Mouse (Mus musculus): ENCODE measurements around the gene Mtfp1. TPM values are rescaled to one million over a fixed set of nuclear protein-coding genes. Genes with fewer than 3 reads are reported as not detected.
"Not testable (repeated sequence)": the region's sequence is repeated elsewhere in the genome, so short reads cannot be mapped to it uniquely, and the experiment has no call there.

Gene Mtfp1
- polyA plus RNA-seq, 1 experiment from 2014 or later, result 10.3 TPM

DNA sequence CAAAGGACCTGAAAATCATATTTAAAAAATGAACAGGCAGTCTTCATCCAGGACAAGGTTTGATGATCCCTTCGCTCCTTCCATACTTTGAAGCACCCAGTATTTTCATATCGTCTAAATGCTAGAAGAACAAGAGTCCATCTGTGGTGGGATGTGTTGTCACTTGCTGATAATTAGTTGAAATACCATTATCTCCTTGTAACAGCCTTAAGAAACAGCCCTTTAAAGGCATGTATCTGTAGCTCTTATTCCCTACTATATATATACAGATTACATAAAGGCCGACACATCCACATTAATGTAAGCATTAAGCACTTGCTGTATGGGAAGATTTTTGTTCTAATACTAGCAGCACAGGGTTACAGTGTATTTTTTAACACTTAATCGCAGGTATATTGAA is 33.2 kb upstream of the Mtfp1 start:
- not testable (repeated sequence) for H3K4me1 ChIP-seq (replicated peaks; ENCODE audit: control insufficient read depth, insufficient read depth, low read length); H3K4me3 ChIP-seq (replicated peaks; ENCODE audit: low read length); H3K27me3 ChIP-seq (replicated peaks; ENCODE audit: control insufficient read depth, insufficient read depth, low read length); H3K9me3 ChIP-seq (ENCODE audit: control insufficient read depth, low read length); H3K36me3 ChIP-seq (ENCODE audit: control insufficient read depth, insufficient read depth); ATAC-seq; H3K4me2 ChIP-seq (ENCODE audit: low read length); H3K27ac ChIP-seq (ENCODE audit: low read length); H3K9ac ChIP-seq (replicated peaks; ENCODE audit: low read depth, low read length)
- 93% methylated on average over 4 of the region's 4 CpGs for WGBS

DNA sequence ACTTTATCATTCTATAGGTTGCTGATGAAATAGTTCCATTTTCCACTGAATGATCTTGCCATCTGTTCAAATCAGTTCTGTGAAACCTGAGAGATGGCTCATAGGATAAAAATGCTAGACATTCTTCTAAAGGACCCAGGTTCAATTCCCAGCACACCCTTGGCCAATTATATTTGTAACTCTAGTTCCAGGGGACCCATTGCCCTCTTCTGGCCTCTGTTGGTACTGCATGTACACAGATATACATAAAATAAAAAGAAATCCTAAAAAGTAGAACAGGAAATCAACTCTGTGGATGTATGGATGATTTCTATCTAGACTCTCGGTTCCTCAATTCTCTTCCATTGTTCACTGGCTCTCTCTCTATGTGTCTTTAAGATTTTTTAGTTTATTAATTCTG is 31.8 kb upstream of the Mtfp1 start:
- H3K4me1 ChIP-seq (replicated peaks; ENCODE audit: control insufficient read depth, insufficient read depth, low read length), result no peaks in the 10 kb centered on the region
- H3K36me3 ChIP-seq (ENCODE audit: control insufficient read depth, insufficient read depth), result no peaks in the 10 kb centered on the region
- ATAC-seq, result no peak
- H3K9ac ChIP-seq (replicated peaks; ENCODE audit: low read depth, low read length), result no peak overlapping the region
- no peak overlapping the region for H3K27ac ChIP-seq (ENCODE audit: low read length)
- peaks cover 6% of the 10 kb centered on the region; the same call in 1 of the 2 replicates for H3K9me3 ChIP-seq (ENCODE audit: control insufficient read depth, low read length)
- WGBS, result 88% methylated on average over 1 of the region's 1 CpGs
- no peak overlapping the region for H3K4me2 ChIP-seq (ENCODE audit: low read length)
- H3K4me3 ChIP-seq (replicated peaks; ENCODE audit: low read length), result no peak overlapping the region
- no peaks in the 10 kb centered on the region for H3K27me3 ChIP-seq (replicated peaks; ENCODE audit: control insufficient read depth, insufficient read depth, low read length)

DNA sequence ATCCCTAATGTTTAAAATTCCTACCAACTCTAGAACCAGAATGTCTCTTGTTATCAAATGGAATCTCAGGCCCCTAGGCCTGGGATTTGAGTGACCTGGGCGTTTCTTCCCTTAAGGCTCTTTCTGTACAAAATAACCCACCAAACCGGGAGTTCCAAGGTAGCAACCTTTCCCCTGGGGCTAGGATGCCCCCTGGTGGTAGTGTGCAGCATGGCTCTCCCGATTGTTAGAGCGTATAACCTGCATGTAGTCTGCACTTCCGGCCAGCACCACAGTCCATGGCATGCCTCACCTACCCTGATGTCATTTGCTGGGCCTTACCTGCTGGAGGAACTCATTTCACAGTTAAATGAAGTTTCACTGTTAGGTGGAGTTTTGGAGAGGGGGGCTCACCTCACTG is 28.7 kb upstream of the Mtfp1 start:
- H3K4me2 ChIP-seq (ENCODE audit: low read length), result no peak overlapping the region
- no peaks in the 10 kb centered on the region; the same call in 1 of the 2 replicates for H3K27me3 ChIP-seq (replicated peaks; ENCODE audit: control insufficient read depth, insufficient read depth, low read length)
- H3K4me1 ChIP-seq (replicated peaks; ENCODE audit: control insufficient read depth, insufficient read depth, low read length), result peaks cover under 1% of the 10 kb centered on the region
- peaks cover 6% of the 10 kb centered on the region; the same call in 1 of the 2 replicates for H3K9me3 ChIP-seq (ENCODE audit: control insufficient read depth, low read length)
- no peaks in the 10 kb centered on the region for H3K36me3 ChIP-seq (ENCODE audit: control insufficient read depth, insufficient read depth)
- no peak overlapping the region for H3K9ac ChIP-seq (replicated peaks; ENCODE audit: low read depth, low read length)
- no peak overlapping the region for H3K4me3 ChIP-seq (replicated peaks; ENCODE audit: low read length)
- ATAC-seq, result no peak
- no peak overlapping the region for H3K27ac ChIP-seq (ENCODE audit: low read length)
- 65% methylated on average over 5 of the region's 5 CpGs for WGBS

DNA sequence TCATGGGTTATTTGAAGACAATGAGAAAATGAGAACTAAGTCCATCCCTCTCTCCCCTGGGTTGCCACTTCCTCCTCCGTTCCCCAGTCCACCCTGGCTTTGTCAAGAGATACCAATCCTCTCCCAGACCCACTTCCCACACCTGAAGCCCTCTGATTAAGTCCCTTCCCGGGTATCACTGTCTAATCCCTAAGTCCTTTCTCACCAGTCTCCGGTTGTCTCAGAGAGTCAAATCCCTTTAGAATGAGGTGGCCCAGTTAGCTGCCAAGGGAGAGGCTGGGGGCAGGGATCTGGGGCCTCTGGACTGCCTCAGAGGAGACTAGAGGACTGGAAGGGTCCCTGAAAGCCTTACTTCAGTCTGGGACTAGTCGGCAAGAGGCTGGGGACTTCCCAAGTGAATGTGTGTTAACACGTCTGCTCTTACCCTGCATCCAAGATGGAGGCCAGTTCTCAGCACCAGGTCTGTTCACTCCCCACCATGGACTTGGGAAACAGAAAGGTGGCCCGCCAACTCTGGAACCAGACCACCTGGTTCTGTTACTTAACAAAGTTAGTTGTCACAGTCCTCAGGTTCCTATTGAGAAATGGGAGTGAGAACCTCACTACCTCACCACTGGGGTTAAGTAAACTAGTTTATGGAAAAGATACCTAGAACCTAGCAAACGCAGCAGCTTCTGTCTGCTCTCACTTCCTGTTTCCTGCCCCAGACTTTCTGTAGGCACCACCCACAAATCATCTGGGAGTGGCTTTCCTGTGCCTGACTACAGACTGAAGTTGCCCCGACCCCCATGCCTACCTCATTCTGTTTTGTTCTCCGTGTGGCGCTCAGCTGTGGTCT is 27.7 kb upstream of the Mtfp1 start, which contains the start of gene Sec14l2:
Gene Sec14l2 (minus strand): TSS at position 674 of the 838 bp plus-strand sequence.
- no peak for ATAC-seq
- no peak within 1 kb of the TSS for H3K27ac ChIP-seq (ENCODE audit: low read length)
- H3K36me3 ChIP-seq (ENCODE audit: control insufficient read depth, insufficient read depth), result no peaks in the 10 kb centered on the region
- no peaks in the 10 kb centered on the region; the same call in 1 of the 2 replicates for H3K27me3 ChIP-seq (replicated peaks; ENCODE audit: control insufficient read depth, insufficient read depth, low read length)
- no peak within 1 kb of the TSS for H3K4me2 ChIP-seq (ENCODE audit: low read length)
- no peak within 1 kb of the TSS for H3K4me3 ChIP-seq (replicated peaks; ENCODE audit: low read length)
- WGBS, result 62% methylated on average over 10 of the region's 10 CpGs
- no peak within 1 kb of the TSS for H3K9ac ChIP-seq (replicated peaks; ENCODE audit: low read depth, low read length)
- H3K9me3 ChIP-seq (ENCODE audit: control insufficient read depth, low read length), result peaks cover 6% of the 10 kb centered on the region; the same call in 1 of the 2 replicates
- H3K4me1 ChIP-seq (replicated peaks; ENCODE audit: control insufficient read depth, insufficient read depth, low read length), result peaks cover 10% of the 10 kb centered on the region

DNA sequence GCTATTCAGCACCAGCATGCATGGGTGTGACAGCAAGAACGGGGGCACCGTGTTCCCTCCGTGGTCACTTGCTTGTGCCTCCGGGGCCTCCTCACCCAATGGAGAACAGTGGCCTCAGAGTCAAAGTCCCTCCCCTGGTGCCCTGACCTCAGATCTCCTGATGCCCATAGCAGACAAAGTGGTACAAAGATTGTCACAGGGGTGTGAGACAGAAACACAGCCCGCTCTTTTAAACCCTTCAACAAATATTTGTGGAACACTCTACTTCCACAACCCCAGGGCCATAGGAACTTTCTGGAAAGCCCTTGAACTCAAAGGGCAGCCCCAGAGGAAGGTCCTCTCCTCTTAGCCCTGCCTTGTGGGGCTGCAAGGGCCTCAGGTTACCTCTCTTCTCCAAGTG is 27.0 kb upstream of the Mtfp1 start:
- Histone ChIP-seq H3K36me3 (ENCODE audit: control insufficient read depth, insufficient read depth) (no peaks in the 10 kb centered on the region), H3K4me2 (ENCODE audit: low read length) (no peak overlapping the region), H3K27ac (ENCODE audit: low read length) (no peak overlapping the region), H3K4me3 (replicated peaks; ENCODE audit: low read length) (no peak overlapping the region), H3K9me3 (ENCODE audit: control insufficient read depth, low read length) (peaks cover 6% of the 10 kb centered on the region; the same call in 1 of the 2 replicates), H3K9ac (replicated peaks; ENCODE audit: low read depth, low read length) (no peak overlapping the region), H3K27me3 (replicated peaks; ENCODE audit: control insufficient read depth, insufficient read depth, low read length) (no peaks in the 10 kb centered on the region; the same call in 1 of the 2 replicates), H3K4me1 (replicated peaks; ENCODE audit: control insufficient read depth, insufficient read depth, low read length) (peaks cover 18% of the 10 kb centered on the region)
- WGBS, result 79% methylated on average over 5 of the region's 5 CpGs
- ATAC-seq, result no peak

DNA sequence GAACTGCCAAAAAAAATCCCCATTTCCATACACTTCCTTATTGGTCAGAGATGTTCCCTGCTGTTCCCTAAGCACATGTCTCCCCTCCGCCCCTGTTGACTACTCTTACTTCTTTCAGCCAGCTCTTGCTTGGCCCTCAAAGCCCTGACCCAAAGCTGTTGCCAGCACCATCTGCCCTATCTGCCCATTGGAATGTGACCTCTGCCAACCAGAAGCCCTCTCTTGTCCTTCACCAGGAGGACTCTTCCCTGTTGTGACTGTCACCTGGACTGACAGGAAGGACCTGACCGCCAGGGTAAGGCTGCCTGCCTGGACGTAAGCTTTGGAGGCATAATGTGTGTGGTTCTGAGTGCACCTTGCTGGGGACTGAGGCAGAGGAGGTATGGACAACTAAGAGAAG is 26.4 kb upstream of the Mtfp1 start:
- no peaks in the 10 kb centered on the region for H3K36me3 ChIP-seq (ENCODE audit: control insufficient read depth, insufficient read depth)
- WGBS, result 80% methylated on average over 3 of the region's 3 CpGs
- no peak overlapping the region for H3K27ac ChIP-seq (ENCODE audit: low read length)
- H3K9ac ChIP-seq (replicated peaks; ENCODE audit: low read depth, low read length), result no peak overlapping the region
- no peaks in the 10 kb centered on the region; the same call in 1 of the 2 replicates for H3K27me3 ChIP-seq (replicated peaks; ENCODE audit: control insufficient read depth, insufficient read depth, low read length)
- H3K9me3 ChIP-seq (ENCODE audit: control insufficient read depth, low read length), result peaks cover 6% of the 10 kb centered on the region; the same call in 1 of the 2 replicates
- no peak for ATAC-seq
- no peak overlapping the region for H3K4me3 ChIP-seq (replicated peaks; ENCODE audit: low read length)
- no peak overlapping the region for H3K4me2 ChIP-seq (ENCODE audit: low read length)
- peaks cover 20% of the 10 kb centered on the region for H3K4me1 ChIP-seq (replicated peaks; ENCODE audit: control insufficient read depth, insufficient read depth, low read length)

DNA sequence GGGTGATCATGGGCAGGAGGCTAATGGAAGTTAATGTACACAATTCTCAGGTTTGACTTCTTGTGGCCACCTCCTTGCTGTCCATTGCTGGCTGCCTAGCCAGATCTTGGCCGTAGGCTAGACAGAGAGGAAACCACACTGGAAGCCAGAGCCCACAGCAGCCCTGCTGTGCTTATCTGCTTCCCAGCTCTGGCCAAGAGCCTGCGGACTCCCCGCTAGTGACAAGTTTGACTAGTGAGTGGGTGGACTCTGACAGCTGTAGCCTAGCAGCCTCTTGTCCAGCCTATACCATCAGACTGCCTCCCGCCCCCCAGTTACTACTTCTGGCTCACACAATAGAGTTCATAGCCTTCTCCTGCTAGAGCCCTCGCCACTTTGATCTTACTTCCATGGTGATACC is 24.4 kb upstream of the Mtfp1 start:
- ATAC-seq, result no peak
- 83% methylated on average over 5 of the region's 5 CpGs for whole genome bisulfite sequencing
- Histone ChIP-seq H3K4me2 (ENCODE audit: low read length) (no peak overlapping the region), H3K9ac (replicated peaks; ENCODE audit: low read depth, low read length) (no peak overlapping the region), H3K9me3 (ENCODE audit: control insufficient read depth, low read length) (no peaks in the 10 kb centered on the region; the same call in 1 of the 2 replicates), H3K4me3 (replicated peaks; ENCODE audit: low read length) (no peak overlapping the region), H3K27ac (ENCODE audit: low read length) (no peak overlapping the region), H3K27me3 (replicated peaks; ENCODE audit: control insufficient read depth, insufficient read depth, low read length) (no peaks in the 10 kb centered on the region; the same call in 1 of the 2 replicates), H3K4me1 (replicated peaks; ENCODE audit: control insufficient read depth, insufficient read depth, low read length) (peaks cover 22% of the 10 kb centered on the region), H3K36me3 (ENCODE audit: control insufficient read depth, insufficient read depth) (no peaks in the 10 kb centered on the region)

DNA sequence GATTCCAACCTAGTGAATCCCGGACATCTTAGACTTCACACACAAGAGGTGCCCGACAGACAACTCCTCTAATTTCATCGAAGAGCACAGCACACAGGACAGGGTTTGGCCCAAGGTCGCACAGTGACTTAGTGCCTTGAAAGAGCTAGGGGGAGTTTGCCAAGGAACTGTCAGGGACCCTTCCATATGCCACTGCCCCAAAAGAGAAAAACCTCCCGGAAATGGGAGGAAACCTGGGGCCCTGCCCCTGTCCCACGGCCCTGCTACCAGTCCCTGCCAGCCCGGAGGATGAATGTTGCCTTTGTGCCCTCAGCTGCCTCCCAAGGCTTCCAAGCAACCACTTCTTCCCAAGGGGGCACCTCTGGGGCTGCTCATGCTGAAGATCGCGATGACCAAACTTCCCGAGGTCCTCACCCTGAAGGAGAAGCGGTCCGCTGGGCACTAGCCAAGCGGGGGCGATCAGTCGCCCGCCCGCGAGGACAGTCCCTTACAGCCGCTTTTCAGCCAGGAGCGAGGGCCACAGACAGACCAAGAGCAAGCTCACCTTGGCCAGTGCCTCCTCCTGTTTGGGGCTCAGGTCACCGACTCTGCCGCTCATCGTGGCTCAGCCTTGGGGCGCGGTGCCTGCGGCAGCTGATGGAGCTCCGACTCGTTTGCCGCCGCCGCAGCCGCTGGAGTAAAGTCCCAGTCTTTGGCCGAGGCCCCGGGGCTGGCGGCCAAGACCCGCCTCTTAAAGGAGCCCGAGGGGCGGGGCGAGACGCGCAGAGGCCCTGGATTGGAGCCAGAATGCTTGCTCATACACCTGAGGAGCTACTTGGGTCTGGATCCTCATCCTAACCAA is 23.1 kb upstream of the Mtfp1 start:
- peak; percentile 61 for ATAC-seq
- H3K4me2 ChIP-seq (ENCODE audit: low read length), result peak overlapping the region; percentile 88
- no peak overlapping the region for H3K27ac ChIP-seq (ENCODE audit: low read length)
- peak overlapping the region; percentile 67 for H3K9ac ChIP-seq (replicated peaks; ENCODE audit: low read depth, low read length)
- H3K9me3 ChIP-seq (ENCODE audit: control insufficient read depth, low read length), result no peaks in the 10 kb centered on the region
- peaks cover 22% of the 10 kb centered on the region for H3K4me1 ChIP-seq (replicated peaks; ENCODE audit: control insufficient read depth, insufficient read depth, low read length)
- no peaks in the 10 kb centered on the region for H3K36me3 ChIP-seq (ENCODE audit: control insufficient read depth, insufficient read depth)
- H3K27me3 ChIP-seq (replicated peaks; ENCODE audit: control insufficient read depth, insufficient read depth, low read length), result no peaks in the 10 kb centered on the region; the same call in 1 of the 2 replicates
- peak overlapping the region; percentile 51 for H3K4me3 ChIP-seq (replicated peaks; ENCODE audit: low read length)
- WGBS, result 1% methylated on average over 41 of the region's 41 CpGs
